In the genomic region with DNA sequence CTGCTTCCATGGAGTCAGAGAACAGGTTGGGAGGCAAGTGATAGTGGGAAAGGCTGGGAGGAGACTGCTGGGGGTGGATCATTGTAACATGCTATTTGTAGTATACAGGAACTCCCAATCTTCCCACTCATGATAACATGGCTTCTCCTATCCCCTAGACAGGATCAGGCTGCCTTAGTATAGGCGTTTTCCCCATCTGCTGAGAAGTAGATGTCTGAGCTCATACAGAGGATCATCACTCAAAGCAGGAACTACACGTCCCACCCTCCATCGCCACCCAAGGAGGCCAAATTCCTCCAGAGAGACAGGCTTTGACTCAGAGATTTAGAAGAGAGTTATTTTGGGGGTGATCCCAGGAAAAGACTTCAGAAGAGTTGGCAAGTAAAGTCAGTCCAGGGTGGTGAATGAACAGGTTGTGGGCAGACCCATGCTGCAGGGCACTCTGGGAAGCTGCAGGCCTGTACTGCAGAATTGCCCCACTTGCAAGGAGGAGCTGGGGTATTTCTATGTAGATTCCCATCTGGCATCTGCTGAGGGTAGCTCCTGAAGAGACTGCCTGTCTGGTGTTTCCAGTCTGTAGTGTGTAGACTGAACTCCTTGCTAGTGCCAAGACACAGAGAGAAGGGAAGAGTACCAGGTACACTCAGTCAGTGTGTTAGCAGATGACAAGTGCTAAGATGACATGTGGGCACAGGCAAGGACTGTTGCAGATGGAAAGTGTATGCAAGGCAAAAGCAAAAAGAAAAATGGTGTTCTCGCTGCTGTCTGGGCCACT, we compare ENCODE assay signal across 13 mouse cellular contexts.
"Had no signal": no experiment of that assay in that cellular context is flagged by ENCODE, and none has a peak within 500 bp of the region (broad histone marks: within the 10 kb centered on the region; RNA-seq: fewer than 3 reads in every experiment).

No protein-coding gene starts in this region.

- H3K4me3 ChIP-seq: limb, embryonic 12.5 days; liver, embryonic 13.5 days; midbrain, embryonic 12.5 days; neural tube, embryonic 13.5 days had no signal

- ATAC-seq: liver, postnatal 0 days; midbrain, embryonic 16.5 days had no signal

- DNase-seq: kidney, adult 11 months; kidney, adult 9 months; kidney, postnatal 36 days; liver; liver, embryonic 13.5 days; liver, postnatal 0 days; retina, postnatal 1 day; thymus, postnatal 14 days had no signal

- H3K27ac ChIP-seq: kidney, postnatal 0 days; limb, embryonic 12.5 days; liver, embryonic 13.5 days; midbrain, embryonic 12.5 days had no signal
